Mouse (Mus musculus) limb, embryonic 15.5 days (tissue): Measurements from ENCODE around the gene Atxn3. TPM values are rescaled to one million over a fixed set of nuclear protein-coding genes. Genes with fewer than 3 reads are reported as not detected.
"Not testable (repeated sequence)": the region's sequence is repeated elsewhere in the genome, so short reads cannot be mapped to it uniquely, and the experiment has no call there.

Experiments used
- ATAC-seq: fragments of 200-750 bp; cut with Nextera tagmentation; 2 replicates; pipeline ENCODE4 v1.8.0; 2017; ENCODE audit warnings: low read depth, moderate TSS enrichment; ENCODE audit not compliant: insufficient number of reproducible peaks, low FRiP score, low TSS enrichment
- H3K27ac ChIP-seq: fragments of 300-500 bp; sonication (generic); 2 replicates; pipeline ENCODE4 v1.5.1; 2015; ENCODE audit warnings: moderate library complexity, mild to moderate bottlenecking, inconsistent platforms
- H3K27me3 ChIP-seq: fragments of 300-500 bp; sonication (generic); 2 replicates; pipeline ENCODE4 v1.6.1; 2015; ENCODE audit warnings: inconsistent platforms
- H3K36me3 ChIP-seq: fragments of 300-500 bp; sonication (generic); 2 replicates; pipeline ENCODE4 v1.6.1; 2015; ENCODE audit warnings: inconsistent platforms
- H3K4me1 ChIP-seq: fragments of 300-500 bp; sonication (generic); 2 replicates; pipeline ENCODE4 v1.6.1; 2015; ENCODE audit warnings: inconsistent platforms
- H3K4me2 ChIP-seq: fragments of 300-500 bp; sonication (generic); 2 replicates; pipeline ENCODE4 v1.6.1; 2015; ENCODE audit warnings: mild to moderate bottlenecking, inconsistent platforms
- H3K4me3 ChIP-seq: fragments of 300-500 bp; sonication (generic); 2 replicates; pipeline ENCODE4 v1.5.1; 2015; ENCODE audit warnings: mild to moderate bottlenecking, inconsistent platforms
- H3K9ac ChIP-seq: fragments of 300-500 bp; sonication (generic); 2 replicates; pipeline ENCODE4 v1.6.1; 2015; ENCODE audit warnings: inconsistent platforms
- H3K9me3 ChIP-seq: fragments of 300-500 bp; sonication (generic); 2 replicates; pipeline ENCODE4 v1.6.1; 2016; ENCODE audit warnings: inconsistent platforms
- WGBS: fragments of 180-500 bp; shearing (Covaris S2); methylation state at CpG from one replicate; pipeline ENCODE4 v1.1.7; 2015; 5-methylcytosine and 5-hydroxymethylcytosine counted together
- polyA plus RNA-seq: library from polyadenylated mRNA; unstranded; fragments of >200 nt; fragmentation: Nextera tagmentation; extraction: Ambion mirVana; gene quantifications from 2 replicates; pipeline ENCODE4 v1.2.1, GENCODE M21; 2015

Atxn3 gene
- polyA plus RNA-seq, 1 experiment from 2014 or later = 12.7 TPM

DNA sequence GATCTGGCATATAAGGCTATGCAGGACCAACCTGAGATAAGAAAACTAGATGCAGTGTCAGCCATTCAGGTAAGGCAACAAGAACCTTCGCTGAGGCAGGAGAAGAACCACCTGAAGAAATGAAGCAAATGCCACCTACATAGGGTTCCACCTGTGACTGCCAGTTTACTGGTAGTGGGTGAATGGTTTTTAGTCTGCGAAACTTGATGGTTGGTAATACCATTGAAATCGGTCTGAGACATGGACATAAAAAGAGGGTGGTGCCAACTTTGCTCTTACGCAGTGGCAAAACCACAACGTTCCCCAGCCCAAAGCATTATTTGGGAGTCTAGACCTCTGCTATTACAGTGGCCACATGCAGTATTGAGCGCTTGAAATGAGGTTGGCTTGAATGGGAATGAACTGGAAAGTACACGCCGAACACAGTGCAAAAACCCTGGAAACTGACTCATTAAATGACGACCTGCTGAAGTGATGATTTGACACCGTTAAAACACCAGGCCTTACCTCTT lies 19.4 kb upstream of the Atxn3 start:
- Histone ChIP-seq H3K27ac (no peak overlapping the region), H3K27me3 (no peaks in the 10 kb centered on the region), H3K4me2 (peak overlapping the region; percentile 64; the same call in 1 of the 2 replicates), H3K4me1 (peaks cover 9% of the 10 kb centered on the region), H3K9ac (no peak overlapping the region), H3K9me3 (no peaks in the 10 kb centered on the region), H3K36me3 (peaks cover under 1% of the 10 kb centered on the region; the same call in 1 of the 2 replicates), H3K4me3 (no peak overlapping the region)
- ATAC-seq = no peak
- WGBS = 86% methylated on average over 10 of the region's 10 CpGs

DNA sequence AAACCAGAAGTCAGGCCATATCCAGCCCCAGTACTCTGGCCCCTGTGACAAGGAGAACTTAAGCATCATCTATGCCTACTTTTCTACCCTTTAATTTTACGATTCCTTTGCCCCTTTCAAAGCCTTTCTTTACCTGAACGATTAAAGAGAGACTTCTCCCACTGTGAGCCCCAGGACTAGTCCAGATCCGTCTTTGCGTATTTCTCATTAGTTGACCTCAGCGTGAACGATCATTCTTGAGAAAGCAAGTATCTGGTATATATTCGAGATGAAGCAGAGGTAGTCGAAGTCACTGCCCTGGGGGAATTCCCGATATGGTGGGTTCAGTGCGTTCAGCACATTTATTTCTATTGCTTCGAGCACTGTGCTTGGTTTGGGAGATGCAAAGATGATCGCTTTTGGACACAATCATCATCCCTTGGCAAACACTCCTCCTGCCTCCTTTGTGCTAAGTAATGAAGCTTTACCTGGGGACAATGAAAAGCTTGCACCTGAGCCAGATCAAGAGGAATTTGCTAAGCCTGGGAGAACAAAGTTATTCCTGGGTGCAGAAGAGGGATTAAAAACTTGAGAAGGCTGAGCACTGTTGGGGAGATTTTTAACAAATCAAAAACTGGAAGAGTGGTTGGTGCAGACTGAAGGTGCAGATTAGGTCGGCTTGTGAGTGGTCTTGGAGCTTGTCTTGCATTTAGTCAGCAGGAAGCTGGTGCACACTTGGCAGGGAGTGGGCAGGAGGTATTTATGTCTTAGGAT lies 18.8 kb upstream of the Atxn3 start:
- peak overlapping the region; percentile 95 for H3K4me3 ChIP-seq
- no peak for ATAC-seq
- H3K9me3 ChIP-seq = no peaks in the 10 kb centered on the region
- H3K36me3 ChIP-seq = 0 out of 2 replicates have a peak, but pooled peaks cover 2% of the 10 kb centered on the region
- peak overlapping the region; percentile 92 for H3K9ac ChIP-seq
- H3K27ac ChIP-seq = peak overlapping the region; percentile 93; the same call in 1 of the 2 replicates
- H3K4me2 ChIP-seq = peak overlapping the region; percentile 64
- H3K27me3 ChIP-seq = no peaks in the 10 kb centered on the region
- peaks cover 11% of the 10 kb centered on the region for H3K4me1 ChIP-seq
- 16% methylated on average over 13 of the region's 13 CpGs for WGBS

DNA sequence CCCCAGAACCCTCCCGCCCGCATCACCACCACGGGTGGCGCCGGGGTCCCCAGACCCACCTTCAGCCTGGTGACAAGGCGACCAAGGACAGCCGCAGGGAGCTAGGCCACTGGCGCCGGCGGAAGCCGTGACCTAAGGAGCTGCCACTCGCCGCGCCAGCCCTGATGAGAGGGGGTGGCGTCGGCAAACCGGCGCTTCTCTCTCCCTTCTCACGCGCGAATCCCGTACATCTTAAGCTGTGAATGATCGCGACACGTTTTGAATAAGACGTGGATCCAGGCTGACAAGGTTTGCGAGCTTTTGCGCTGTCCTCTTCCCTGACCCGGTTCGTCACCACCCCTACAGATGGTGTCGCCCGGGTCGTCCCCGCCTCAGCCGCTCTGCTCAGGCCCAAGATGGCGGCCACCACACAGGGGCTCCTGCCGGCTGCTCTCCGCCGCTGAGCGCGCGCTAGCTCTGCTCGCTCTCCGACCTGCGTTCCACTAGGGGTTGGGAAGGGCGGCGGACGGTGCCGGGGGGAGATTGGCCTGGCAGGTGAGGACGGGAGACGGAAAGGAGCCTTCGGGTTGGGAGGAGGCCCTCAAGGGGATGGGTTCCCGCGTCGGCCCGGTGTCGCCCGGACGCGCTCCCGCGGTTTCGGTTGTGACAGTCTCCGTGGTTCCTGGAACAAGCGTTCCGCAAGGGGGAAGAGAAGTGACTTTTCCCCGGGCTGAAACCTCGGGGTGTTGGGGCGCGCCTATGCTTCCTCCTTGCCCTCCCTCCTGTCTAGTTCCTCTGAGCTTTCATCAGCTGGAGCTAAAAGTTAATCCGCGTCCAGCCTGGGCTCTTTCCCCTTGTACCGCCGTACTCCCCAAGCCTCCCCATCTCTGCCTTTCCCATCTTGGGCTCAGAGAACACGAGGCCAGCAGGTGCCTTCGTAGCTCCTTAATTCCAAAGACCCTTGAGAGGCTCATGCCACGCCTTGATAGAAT lies 17.8 kb upstream of the Atxn3 start, which contains the start of gene Cpsf2:
TSS of gene Cpsf2 (plus strand) at position 388 of the 971 bp plus-strand sequence.
- peak within 1 kb of the TSS; percentile 92 for H3K9ac ChIP-seq
- ATAC-seq = peak; percentile 94
- H3K27me3 ChIP-seq = no peaks in the 10 kb centered on the region
- H3K9me3 ChIP-seq = no peaks in the 10 kb centered on the region
- H3K27ac ChIP-seq = peak within 1 kb of the TSS; percentile 93
- peak within 1 kb of the TSS; percentile 64 for H3K4me2 ChIP-seq
- peak within 1 kb of the TSS; percentile 95 for H3K4me3 ChIP-seq
- WGBS = under 1% methylated on average over 72 of the region's 77 CpGs
- H3K36me3 ChIP-seq = 0 out of 2 replicates have a peak, but pooled peaks cover 2% of the 10 kb centered on the region
- peaks cover 11% of the 10 kb centered on the region for H3K4me1 ChIP-seq

GRCm38 (mm10) chr12:101975167-101975600 lies 17.1 kb upstream of the Atxn3 start:
- Histone ChIP-seq H3K9ac (peak overlapping the region; percentile 92), H3K36me3 (0 out of 2 replicates have a peak, but pooled peaks cover 3% of the 10 kb centered on the region), H3K4me2 (peak overlapping the region; percentile 64), H3K27me3 (no peaks in the 10 kb centered on the region), H3K27ac (peak overlapping the region; percentile 93), H3K4me1 (peaks cover 11% of the 10 kb centered on the region), H3K4me3 (peak overlapping the region; percentile 95), H3K9me3 (no peaks in the 10 kb centered on the region)
- under 1% methylated on average over 23 of the region's 23 CpGs for WGBS
- peak; percentile 12; the same call in 1 of the 2 replicates for ATAC-seq

DNA sequence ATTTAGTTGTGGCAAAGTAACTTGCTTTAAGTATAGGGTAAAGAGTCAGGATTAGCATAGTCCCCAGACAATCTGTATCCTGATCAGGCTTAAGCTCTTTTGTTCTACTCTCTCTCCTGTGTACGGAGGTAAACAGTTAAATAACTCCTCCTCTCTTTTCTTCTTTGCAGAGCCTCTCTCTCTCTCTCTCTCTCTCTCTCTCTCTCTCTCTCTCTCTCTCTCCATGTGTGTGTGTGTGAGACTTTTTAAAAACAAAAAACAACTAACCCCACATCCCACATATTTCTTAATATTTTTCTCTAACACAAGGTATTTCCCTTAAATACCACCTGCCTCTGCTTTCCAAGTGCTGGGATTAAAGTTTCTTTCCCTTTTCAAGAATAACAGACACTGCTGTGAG lies 16.5 kb upstream of the Atxn3 start:
- peak overlapping the region; percentile 95 for H3K4me3 ChIP-seq

DNA sequence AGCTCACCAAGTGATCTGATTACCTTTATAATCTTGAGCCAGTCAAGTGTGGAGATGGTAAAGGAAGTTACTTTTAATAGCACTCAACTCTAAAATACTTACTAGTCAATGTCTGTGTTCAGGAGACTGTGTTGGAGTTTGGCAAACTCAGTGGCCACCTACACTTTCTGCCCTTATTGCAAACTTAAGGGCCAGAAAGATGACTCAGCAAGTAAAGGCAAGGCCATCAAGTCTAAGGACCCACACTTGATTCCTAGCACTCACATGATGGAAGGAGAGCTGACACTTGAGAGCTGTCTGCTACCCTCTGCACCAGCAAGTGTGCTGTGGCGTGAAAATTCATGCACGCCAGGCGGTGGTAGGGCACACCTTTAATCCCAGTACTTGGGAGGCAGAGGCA lies 14.2 kb upstream of the Atxn3 start:
- Histone ChIP-seq H3K4me2 (no peak overlapping the region), H3K9me3 (no peaks in the 10 kb centered on the region), H3K4me1 (peaks cover 10% of the 10 kb centered on the region), H3K27ac (no peak overlapping the region), H3K4me3 (no peak overlapping the region), H3K36me3 (peaks cover 23% of the 10 kb centered on the region), H3K27me3 (no peaks in the 10 kb centered on the region), H3K9ac (no peak overlapping the region)
- ATAC-seq = no peak
- WGBS = 100% methylated on average over 3 of the region's 3 CpGs

More for the DNA sequence above, 16.5 kb upstream of the Atxn3 start:
- 20% methylated on average over 1 of the region's 1 CpGs for WGBS
- no peak for ATAC-seq
- Histone ChIP-seq H3K4me1 (peaks cover 11% of the 10 kb centered on the region), H3K27me3 (no peaks in the 10 kb centered on the region), H3K9ac (0 out of 2 replicates have a peak overlapping the region, but pooled peaks have one; percentile 92), H3K36me3 (0 out of 2 replicates have a peak, but pooled peaks cover 8% of the 10 kb centered on the region), H3K27ac (no peak overlapping the region), H3K9me3 (no peaks in the 10 kb centered on the region), H3K4me2 (peak overlapping the region; percentile 64)

- no peaks in the 10 kb centered on the region for H3K27me3 ChIP-seq
- no peak overlapping the region for H3K9ac ChIP-seq
- 85% methylated on average over 2 of the region's 2 CpGs for WGBS
- no peak overlapping the region for H3K4me3 ChIP-seq
- peaks cover 23% of the 10 kb centered on the region for H3K36me3 ChIP-seq
- no peaks in the 10 kb centered on the region for H3K9me3 ChIP-seq
- ATAC-seq = no peak
- no peak overlapping the region for H3K4me2 ChIP-seq
- no peak overlapping the region for H3K27ac ChIP-seq
- H3K4me1 ChIP-seq = peaks cover 2% of the 10 kb centered on the region; the same call in 1 of the 2 replicates
Observed at GRCm38 (mm10) chr12:101971311-101971710, 13.3 kb upstream of the Atxn3 start.

GRCm38 (mm10) chr12:101958960-101959780 lies 1.1 kb upstream of the Atxn3 start:
- WGBS = 87% methylated on average over 5 of the region's 5 CpGs
- not testable (repeated sequence) for H3K27me3 ChIP-seq, H3K9ac ChIP-seq, H3K27ac ChIP-seq, H3K4me3 ChIP-seq, H3K9me3 ChIP-seq, ATAC-seq, H3K36me3 ChIP-seq
- Histone ChIP-seq H3K4me2 (peak overlapping the region; percentile 40), H3K4me1 (peaks cover 10% of the 10 kb centered on the region; the same call in 1 of the 2 replicates)

DNA sequence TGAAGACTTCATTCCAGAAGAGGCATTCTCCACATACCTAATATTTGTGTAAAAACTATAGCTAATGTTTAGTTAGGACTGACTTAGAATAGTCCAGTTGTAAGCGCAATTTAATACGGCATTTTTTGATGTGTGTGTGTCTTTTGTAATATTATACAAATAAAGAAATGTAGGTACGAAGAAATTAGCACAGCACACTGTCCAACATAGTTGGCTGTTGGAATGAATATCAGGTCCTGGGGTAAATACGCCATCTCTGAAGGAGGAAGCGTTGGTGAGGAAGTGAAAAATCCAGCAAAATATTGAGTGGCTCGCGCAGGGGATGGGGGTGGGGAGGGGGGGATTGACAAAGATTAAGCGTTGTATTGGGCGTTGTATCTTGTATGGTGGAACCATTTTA lies 510 bp upstream of the Atxn3 start:
- H3K9me3 ChIP-seq = no peaks in the 10 kb centered on the region
- no peaks in the 10 kb centered on the region for H3K27me3 ChIP-seq
- H3K9ac ChIP-seq = no peak overlapping the region
- H3K4me1 ChIP-seq = peaks cover 10% of the 10 kb centered on the region; the same call in 1 of the 2 replicates
- no peak overlapping the region; the same call in 1 of the 2 replicates for H3K27ac ChIP-seq
- no peaks in the 10 kb centered on the region for H3K36me3 ChIP-seq
- H3K4me3 ChIP-seq = peak overlapping the region; percentile 91
- WGBS = 60% methylated on average over 9 of the region's 9 CpGs
- no peak for ATAC-seq
- H3K4me2 ChIP-seq = peak overlapping the region; percentile 40

- WGBS = 12% methylated on average over 26 of the region's 26 CpGs
- no peaks in the 10 kb centered on the region for H3K27me3 ChIP-seq
- peak overlapping the region; percentile 85 for H3K9ac ChIP-seq
- no peaks in the 10 kb centered on the region for H3K36me3 ChIP-seq
- peak overlapping the region; percentile 87 for H3K27ac ChIP-seq
- H3K9me3 ChIP-seq = no peaks in the 10 kb centered on the region
- H3K4me2 ChIP-seq = peak overlapping the region; percentile 58
- peaks cover 10% of the 10 kb centered on the region; the same call in 1 of the 2 replicates for H3K4me1 ChIP-seq
- H3K4me3 ChIP-seq = peak overlapping the region; percentile 91
- no peak for ATAC-seq
Observed at GRCm38 (mm10) chr12:101957079-101957941, 736 bp downstream of the Atxn3 start.
